Mouse (Mus musculus) liver, postnatal 0 days (tissue): ENCODE results near the gene Rpl38.

Experiments
- CTCF ChIP-seq: sonication (generic); IDR thresholded peaks from 2 replicates; pipeline ENCODE4 v1.5.1; 2016; ENCODE audit warnings: antibody characterized with exemption, low read depth
- EP300 ChIP-seq: IDR thresholded peaks from 2 replicates; pipeline ENCODE4 v1.6.1; 2016; ENCODE audit warnings: antibody characterized with exemption, low read depth, mild to moderate bottlenecking

DNA sequence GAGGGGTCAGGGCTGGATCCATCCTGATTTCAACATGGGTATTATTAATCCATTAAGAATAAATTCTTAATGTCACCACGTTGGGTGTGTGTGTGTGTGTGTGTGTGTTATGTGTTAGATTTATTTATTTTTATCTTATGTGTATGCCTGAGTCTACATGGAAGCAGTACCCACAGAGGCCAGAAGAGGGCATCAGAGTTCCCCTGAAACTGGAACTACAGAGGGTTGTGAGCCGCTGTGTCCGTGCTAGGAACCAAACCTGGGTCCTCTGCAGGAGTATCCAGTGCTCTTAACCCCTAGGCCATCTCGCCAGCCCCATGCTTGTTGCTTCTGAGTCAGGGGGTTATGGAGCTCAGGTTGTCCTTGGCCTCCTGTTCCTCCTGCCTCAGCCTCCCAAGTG lies 18.8 kb upstream of the Rpl38 start:
- TF ChIP-seq CTCF, result peak; percentile 39
- TF ChIP-seq EP300, result no peak
